Mouse (Mus musculus) limb, embryonic 11.5 days (tissue): ENCODE data around the gene Jmjd7. TPM values are rescaled to one million over a fixed set of nuclear protein-coding genes. Genes with fewer than 3 reads are reported as not detected.
A peak's percentile ranks its signal among the peaks of the same experiment; 100 is the strongest.

Experiments
- ATAC-seq: fragments of 200-750 bp; cut with Nextera tagmentation; 2 replicates; pipeline ENCODE4 v1.8.0; 2017; ENCODE audit warnings: low read depth; ENCODE audit not compliant: insufficient number of reproducible peaks, low FRiP score, low TSS enrichment
- DNase-seq: peaks from one replicate; pipeline ENCODE4 v3.0.0-alpha.2; 2015; ENCODE audit warnings: low spot score
- H3K27ac ChIP-seq: fragments of 300-500 bp; sonication (generic); replicated peaks from 2 replicates; pipeline ENCODE4 v1.5.1; 2014; ENCODE audit warnings: low read depth, mild to moderate bottlenecking, low read length
- H3K27me3 ChIP-seq: fragments of 300-500 bp; sonication (generic); 2 replicates; pipeline ENCODE4 v1.6.1; 2014; ENCODE audit warnings: mild to moderate bottlenecking, low read length, mixed read lengths; ENCODE audit not compliant: control insufficient read depth, insufficient read depth
- H3K36me3 ChIP-seq: fragments of 300-500 bp; sonication (generic); 2 replicates; pipeline ENCODE4 v1.6.1; 2014; ENCODE audit warnings: mild to moderate bottlenecking, low read length, moderate library complexity, mixed read lengths; ENCODE audit not compliant: control insufficient read depth, insufficient read depth
- H3K4me1 ChIP-seq: fragments of 300-500 bp; sonication (generic); 2 replicates; pipeline ENCODE4 v1.6.1; 2014; ENCODE audit warnings: low read length, mixed read lengths; ENCODE audit not compliant: control insufficient read depth, insufficient read depth
- H3K4me2 ChIP-seq: fragments of 300-500 bp; sonication (generic); 2 replicates; pipeline ENCODE4 v1.6.1; 2014; ENCODE audit warnings: low read depth, mild to moderate bottlenecking, moderate library complexity; ENCODE audit not compliant: severe bottlenecking
- H3K4me3 ChIP-seq: fragments of 300-500 bp; sonication (generic); 2 replicates; pipeline ENCODE4 v1.5.1; 2014; ENCODE audit warnings: low read depth, low read length
- H3K9ac ChIP-seq: fragments of 300-500 bp; sonication (generic); 2 replicates; pipeline ENCODE4 v1.6.1; 2014; ENCODE audit warnings: mild to moderate bottlenecking, low read length
- H3K9me3 ChIP-seq: fragments of 300-500 bp; sonication (generic); 2 replicates; pipeline ENCODE4 v1.6.1; 2016; ENCODE audit warnings: low read length; ENCODE audit not compliant: control insufficient read depth
- WGBS: fragments of 180-500 bp; shearing (Covaris S2); extraction: QIAGEN DNeasy Blood & Tissue Kit; methylation state at CpG from one replicate; pipeline ENCODE4 v1.1.7; 2014; 5-methylcytosine and 5-hydroxymethylcytosine counted together
- polyA plus RNA-seq: library from polyadenylated mRNA; unstranded; fragments of >200 nt; fragmentation: Nextera tagmentation; extraction: Ambion mirVana; gene quantifications from 2 replicates; pipeline ENCODE4 v1.2.1, GENCODE M21; 2014

Jmjd7 gene
- polyA plus RNA-seq, 1 experiment from 2014 or later, result 22.2 TPM

GRCm38 (mm10) chr2:120003970-120004369 is 23.3 kb upstream of the Jmjd7 start:
- Histone ChIP-seq H3K9ac (no peak overlapping the region), H3K4me1 (no peaks in the 10 kb centered on the region), H3K27ac (no peak overlapping the region), H3K4me3 (no peak overlapping the region), H3K4me2 (no peak overlapping the region), H3K9me3 (no peaks in the 10 kb centered on the region), H3K27me3 (no peaks in the 10 kb centered on the region), H3K36me3 (no peaks in the 10 kb centered on the region)
- DNase-seq (no peak), ATAC-seq (no peak)
- WGBS, result 89% methylated on average over 2 of the region's 2 CpGs

GRCm38 (mm10) chr2:120006696-120007095 is 20.6 kb upstream of the Jmjd7 start:
- no peak overlapping the region for H3K4me3 ChIP-seq

GRCm38 (mm10) chr2:120007680-120008210 is 19.5 kb upstream of the Jmjd7 start:
- Histone ChIP-seq H3K27me3 (no peaks in the 10 kb centered on the region), H3K9me3 (no peaks in the 10 kb centered on the region), H3K9ac (no peak overlapping the region), H3K4me3 (no peak overlapping the region), H3K36me3 (no peaks in the 10 kb centered on the region), H3K27ac (0 out of 2 replicates have a peak overlapping the region, but pooled peaks have one; percentile 2), H3K4me2 (no peak overlapping the region), H3K4me1 (no peaks in the 10 kb centered on the region)
- ATAC-seq (no peak), DNase-seq (no peak)
- WGBS, result 79% methylated on average over 4 of the region's 4 CpGs

More at GRCm38 (mm10) chr2:120006696-120007095, 20.6 kb upstream of the Jmjd7 start:
- no peak for ATAC-seq
- no peak overlapping the region for H3K9ac ChIP-seq
- H3K27ac ChIP-seq, result no peak overlapping the region
- 92% methylated on average over 7 of the region's 7 CpGs for WGBS
- H3K4me1 ChIP-seq, result no peaks in the 10 kb centered on the region
- H3K27me3 ChIP-seq, result no peaks in the 10 kb centered on the region
- no peak for DNase-seq
- no peaks in the 10 kb centered on the region for H3K36me3 ChIP-seq
- H3K4me2 ChIP-seq, result no peak overlapping the region
- no peaks in the 10 kb centered on the region for H3K9me3 ChIP-seq

- Histone ChIP-seq H3K4me3 (no peak overlapping the region), H3K4me1 (no peaks in the 10 kb centered on the region), H3K27me3 (no peaks in the 10 kb centered on the region), H3K27ac (no peak overlapping the region), H3K9ac (no peak overlapping the region), H3K4me2 (no peak overlapping the region), H3K36me3 (no peaks in the 10 kb centered on the region), H3K9me3 (no peaks in the 10 kb centered on the region)
- ATAC-seq, result no peak
- 67% methylated on average over 4 of the region's 4 CpGs for WGBS
- DNase-seq, result no peak
Observed at GRCm38 (mm10) chr2:120008672-120009071, 18.6 kb upstream of the Jmjd7 start.

- DNase-seq, result peak; percentile 62
- no peaks in the 10 kb centered on the region for H3K4me1 ChIP-seq
- no peaks in the 10 kb centered on the region for H3K27me3 ChIP-seq
- H3K36me3 ChIP-seq, result no peaks in the 10 kb centered on the region; the same call in 1 of the 2 replicates
- H3K4me3 ChIP-seq, result no peak overlapping the region
- H3K4me2 ChIP-seq, result no peak overlapping the region
- ATAC-seq, result peak; percentile 17; the same call in 1 of the 2 replicates
- H3K9ac ChIP-seq, result no peak overlapping the region
- no peak overlapping the region for H3K27ac ChIP-seq
- 84% methylated on average over 8 of the region's 8 CpGs for WGBS
- H3K9me3 ChIP-seq, result no peaks in the 10 kb centered on the region
Observed at GRCm38 (mm10) chr2:120011462-120012200, 15.7 kb upstream of the Jmjd7 start.

GRCm38 (mm10) chr2:120012924-120013323 is 14.4 kb upstream of the Jmjd7 start:
- no peaks in the 10 kb centered on the region; the same call in 1 of the 2 replicates for H3K36me3 ChIP-seq
- ATAC-seq (no peak), DNase-seq (no peak)
- no peaks in the 10 kb centered on the region for H3K4me1 ChIP-seq
- no peak overlapping the region for H3K4me2 ChIP-seq
- H3K27me3 ChIP-seq, result no peaks in the 10 kb centered on the region
- 89% methylated on average over 13 of the region's 13 CpGs for WGBS
- H3K27ac ChIP-seq, result no peak overlapping the region
- H3K9me3 ChIP-seq, result no peaks in the 10 kb centered on the region
- no peak overlapping the region for H3K9ac ChIP-seq
- H3K4me3 ChIP-seq, result no peak overlapping the region

GRCm38 (mm10) chr2:120013831-120014486 is 13.3 kb upstream of the Jmjd7 start:
- Histone ChIP-seq H3K4me3 (no peak overlapping the region), H3K4me1 (no peaks in the 10 kb centered on the region), H3K9me3 (no peaks in the 10 kb centered on the region), H3K27ac (no peak overlapping the region), H3K9ac (no peak overlapping the region), H3K36me3 (no peaks in the 10 kb centered on the region; the same call in 1 of the 2 replicates), H3K4me2 (no peak overlapping the region), H3K27me3 (no peaks in the 10 kb centered on the region)
- 92% methylated on average over 2 of the region's 2 CpGs for WGBS
- DNase-seq (no peak), ATAC-seq (no peak)

GRCm38 (mm10) chr2:120015882-120016281 is 11.4 kb upstream of the Jmjd7 start:
- no peaks in the 10 kb centered on the region; the same call in 1 of the 2 replicates for H3K36me3 ChIP-seq
- ATAC-seq (no peak), DNase-seq (no peak)
- no peaks in the 10 kb centered on the region for H3K4me1 ChIP-seq
- no peak overlapping the region for H3K27ac ChIP-seq
- H3K27me3 ChIP-seq, result no peaks in the 10 kb centered on the region
- no peaks in the 10 kb centered on the region for H3K9me3 ChIP-seq
- H3K4me3 ChIP-seq, result no peak overlapping the region
- H3K4me2 ChIP-seq, result no peak overlapping the region
- WGBS, result 94% methylated on average over 4 of the region's 4 CpGs
- H3K9ac ChIP-seq, result no peak overlapping the region
